Mouse (Mus musculus): ENCODE results near the gene L3mbtl2. TPM values are rescaled to one million over a fixed set of nuclear protein-coding genes. Genes with fewer than 3 reads are reported as not detected.

The L3mbtl2 gene
- polyA plus RNA-seq, 1 experiment: 16.9 TPM

GRCm38 (mm10) chr15:81723653-81724052 is 60.0 kb downstream of the L3mbtl2 start:
- 88% methylated on average over 11 of the region's 11 CpGs for WGBS
- TF ChIP-seq POLR2A (IDR thresholded peaks at IDR 0.05; ENCODE audit: borderline replicate concordance, extremely low read depth, low read depth, low read length) (no peak), CTCF (IDR thresholded peaks at IDR 0.05; ENCODE audit: insufficient read depth, low read length) (no peak)
- H3K4me1 ChIP-seq (ENCODE audit: control insufficient read depth, insufficient read depth, low read length): peaks cover 1% of the 10 kb centered on the region; the same call in 1 of the 2 replicates
- DNase-seq: no peak
- no peak overlapping the region for H3K4me3 ChIP-seq (replicated peaks; ENCODE audit: extremely low read depth, low read depth, low read length)

GRCm38 (mm10) chr15:81725965-81726364 is 62.3 kb downstream of the L3mbtl2 start:
- no peak for DNase-seq
- Histone ChIP-seq H3K4me3 (replicated peaks; ENCODE audit: extremely low read depth, low read depth, low read length) (no peak overlapping the region), H3K4me1 (ENCODE audit: control insufficient read depth, insufficient read depth, low read length) (peaks cover 5% of the 10 kb centered on the region; the same call in 1 of the 2 replicates)
- 92% methylated on average over 8 of the region's 8 CpGs for WGBS
- TF ChIP-seq POLR2A (IDR thresholded peaks at IDR 0.05; ENCODE audit: borderline replicate concordance, extremely low read depth, low read depth, low read length) (no peak), CTCF (IDR thresholded peaks at IDR 0.05; ENCODE audit: insufficient read depth, low read length) (no peak)

- Histone ChIP-seq H3K4me1 (ENCODE audit: control insufficient read depth, insufficient read depth, low read length) (peaks cover 5% of the 10 kb centered on the region; the same call in 1 of the 2 replicates), H3K4me3 (replicated peaks; ENCODE audit: extremely low read depth, low read depth, low read length) (peak overlapping the region; percentile 89)
- TF ChIP-seq POLR2A (IDR thresholded peaks at IDR 0.05; ENCODE audit: borderline replicate concordance, extremely low read depth, low read depth, low read length) (no peak), CTCF (IDR thresholded peaks at IDR 0.05; ENCODE audit: insufficient read depth, low read length) (no peak)
- DNase-seq: no peak
- WGBS: under 1% methylated on average over 49 of the region's 49 CpGs
These were observed 65.6 kb downstream of the L3mbtl2 start for GRCm38 (mm10) chr15:81729241-81729791.

GRCm38 (mm10) chr15:81729792-81730635 is 66.3 kb downstream of the L3mbtl2 start:
- peak; percentile 94 for DNase-seq
- 6% methylated on average over 41 of the region's 41 CpGs for WGBS
- TF ChIP-seq POLR2A (IDR thresholded peaks at IDR 0.05; ENCODE audit: borderline replicate concordance, extremely low read depth, low read depth, low read length): peak; percentile 52; the same call in 1 of the 2 replicates
- TF ChIP-seq CTCF (IDR thresholded peaks at IDR 0.05; ENCODE audit: insufficient read depth, low read length): no peak
- peak overlapping the region; percentile 89 for H3K4me3 ChIP-seq (replicated peaks; ENCODE audit: extremely low read depth, low read depth, low read length)
- peaks cover 5% of the 10 kb centered on the region; the same call in 1 of the 2 replicates for H3K4me1 ChIP-seq (ENCODE audit: control insufficient read depth, insufficient read depth, low read length)

GRCm38 (mm10) chr15:81735075-81735474 is 71.4 kb downstream of the L3mbtl2 start:
- Histone ChIP-seq H3K4me1 (ENCODE audit: control insufficient read depth, insufficient read depth, low read length) (no peaks in the 10 kb centered on the region), H3K4me3 (replicated peaks; ENCODE audit: extremely low read depth, low read depth, low read length) (no peak overlapping the region)
- DNase-seq: no peak
- TF ChIP-seq CTCF (IDR thresholded peaks at IDR 0.05; ENCODE audit: insufficient read depth, low read length): no peak
- TF ChIP-seq POLR2A (IDR thresholded peaks at IDR 0.05; ENCODE audit: borderline replicate concordance, extremely low read depth, low read depth, low read length): no peak
- 36% methylated on average over 3 of the region's 3 CpGs for WGBS

Other genes starting within 250 kb of the L3mbtl2 start
- gene Rbx1, start 197.6 kb upstream of the L3mbtl2 start, polyA plus RNA-seq (2012; rRNA removed): 55.5 and 85.0 TPM in 2 replicates
- 26.4 and 32.4 TPM in 2 replicates for gene Ep300, start 78.5 kb upstream of the L3mbtl2 start, polyA plus RNA-seq (2012; rRNA removed)
- gene Chadl, start 33.4 kb downstream of the L3mbtl2 start, polyA plus RNA-seq (2012; rRNA removed): 3.5 and 6.5 TPM in 2 replicates
- gene Zc3h7b, start 81.2 kb downstream of the L3mbtl2 start, polyA plus RNA-seq (2012; rRNA removed): 47.5 and 52.4 TPM in 2 replicates
- gene Rangap1, start 81.6 kb downstream of the L3mbtl2 start, polyA plus RNA-seq (2012; rRNA removed): 19.7 and 26.5 TPM in 2 replicates
- 95.4 and 99.7 TPM in 2 replicates for gene Tef, start 138.5 kb downstream of the L3mbtl2 start, polyA plus RNA-seq (2012; rRNA removed)
- 35.8 and 39.0 TPM in 2 replicates for gene Tob2, start 194.9 kb downstream of the L3mbtl2 start, polyA plus RNA-seq (2012; rRNA removed)
- gene Phf5a, start 208.0 kb downstream of the L3mbtl2 start, polyA plus RNA-seq (2012; rRNA removed): 23.6 and 34.4 TPM in 2 replicates
- gene Aco2, start 208.4 kb downstream of the L3mbtl2 start, polyA plus RNA-seq (2012; rRNA removed): 147 and 242 TPM in 2 replicates